Mouse (Mus musculus) heart, adult 2 months (tissue): ENCODE data around the gene Hivep1.

Experiments used
- CTCF ChIP-seq: fragments of 200-600 bp; IDR thresholded peaks from 2 replicates; pipeline ENCODE4 v1.8.1; 2022; ENCODE audit warnings: antibody characterized with exemption, mild to moderate bottlenecking, moderate library complexity
- POLR2A ChIP-seq: fragments of 200-500 bp; IDR thresholded peaks from 2 replicates; pipeline ENCODE4 v1.6.1; 2011; ENCODE audit warnings: mild to moderate bottlenecking, low read depth, low read length, control low read depth; ENCODE audit not compliant: insufficient read depth

- TF ChIP-seq CTCF (peak; percentile 69), POLR2A (no peak)
Observed at GRCm38 (mm10) chr13:42101440-42102190, 49.8 kb downstream of the Hivep1 start.
